Mouse (Mus musculus) lung, embryonic 16.5 days (tissue): ENCODE measurements around the gene Zfp524. TPM values are rescaled to one million over a fixed set of nuclear protein-coding genes. Genes with fewer than 3 reads are reported as not detected.
A peak's percentile ranks its signal among the peaks of the same experiment; 100 is the strongest.

Experiments used
- ATAC-seq: fragments of 200-750 bp; cut with Nextera tagmentation; 2 replicates; pipeline ENCODE4 v1.8.0; 2017; ENCODE audit warnings: low read depth, mild to moderate bottlenecking, moderate library complexity
- H3K27ac ChIP-seq: fragments of 300-500 bp; sonication (generic); 2 replicates; pipeline ENCODE4 v1.5.1; 2014; ENCODE audit warnings: mild to moderate bottlenecking, control low read depth, low read length
- H3K27me3 ChIP-seq: fragments of 300-500 bp; sonication (generic); 2 replicates; pipeline ENCODE4 v1.6.1; 2014; ENCODE audit warnings: low read depth, low read length, mixed read lengths; ENCODE audit not compliant: control insufficient read depth, insufficient read depth
- H3K36me3 ChIP-seq: fragments of 300-500 bp; sonication (generic); 2 replicates; pipeline ENCODE4 v1.6.1; 2014; ENCODE audit warnings: low read length; ENCODE audit not compliant: control insufficient read depth, insufficient read depth
- H3K4me1 ChIP-seq: fragments of 300-500 bp; sonication (generic); replicated peaks from 2 replicates; pipeline ENCODE4 v1.6.1; 2014; ENCODE audit warnings: low read length, mixed read lengths; ENCODE audit not compliant: control insufficient read depth, insufficient read depth
- H3K4me2 ChIP-seq: fragments of 300-500 bp; sonication (generic); 2 replicates; pipeline ENCODE4 v1.6.1; 2014; ENCODE audit warnings: low read depth, low read length, control low read depth
- H3K4me3 ChIP-seq: fragments of 300-500 bp; sonication (generic); 2 replicates; pipeline ENCODE4 v1.5.1; 2014; ENCODE audit warnings: mild to moderate bottlenecking, low read length, control low read depth
- H3K9ac ChIP-seq: fragments of 300-500 bp; sonication (generic); 2 replicates; pipeline ENCODE4 v1.6.1; 2014; ENCODE audit warnings: low read length, control low read depth
- H3K9me3 ChIP-seq: fragments of 300-500 bp; sonication (generic); 2 replicates; pipeline ENCODE4 v1.6.1; 2016; ENCODE audit warnings: low read length; ENCODE audit not compliant: control insufficient read depth
- whole genome bisulfite sequencing: fragments of 180-500 bp; shearing (Covaris S2); extraction: QIAGEN DNeasy Blood & Tissue Kit; methylation state at CpG from one replicate; pipeline ENCODE4 v1.1.7; 2014; 5-methylcytosine and 5-hydroxymethylcytosine counted together
- polyA plus RNA-seq: library from polyadenylated mRNA; unstranded; fragments of >200 nt; fragmentation: Nextera tagmentation; extraction: Ambion mirVana; gene quantifications from 2 replicates; pipeline ENCODE4 v1.2.1, GENCODE M21; 2015

Gene Zfp524
- polyA plus RNA-seq, 1 experiment from 2014 or later = 19.3 TPM

DNA sequence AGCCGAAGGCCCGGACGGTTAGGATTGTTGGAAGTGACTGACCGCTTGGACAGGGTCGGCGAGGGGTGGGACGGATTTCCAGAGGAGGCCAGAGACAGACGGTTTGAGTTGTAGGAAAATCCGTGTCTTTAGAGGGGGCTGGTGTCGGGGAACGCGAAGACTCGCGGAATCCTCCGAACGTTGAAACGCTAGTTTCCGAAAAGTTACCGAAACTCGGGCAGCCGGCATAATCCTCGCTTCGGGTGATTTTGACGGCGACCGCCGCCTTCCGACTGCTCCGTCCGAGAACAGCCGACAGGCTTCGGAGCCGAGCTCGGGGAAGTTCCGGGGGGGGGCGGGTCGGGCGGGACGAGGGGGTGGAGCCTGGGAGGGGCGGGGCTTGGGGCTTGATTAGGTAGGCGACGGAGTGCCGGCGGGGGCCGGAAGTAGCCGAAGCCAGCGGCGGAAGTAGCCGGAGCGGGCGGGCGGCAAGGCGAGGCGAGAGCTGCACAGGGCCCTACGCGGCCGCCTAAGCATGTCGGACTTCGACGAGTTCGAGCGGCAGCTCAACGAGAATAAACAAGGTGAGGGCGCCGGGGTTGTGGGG lies 47.7 kb downstream of the Zfp524 start, which contains the start of gene U2af2:
Gene U2af2, plus strand, starts transcription at position 370 of the 586 bp plus-strand sequence.
- Histone ChIP-seq H3K27me3 (peaks cover 18% of the 10 kb centered on the region), H3K9ac (peak within 1 kb of the TSS; percentile 96), H3K4me3 (peak within 1 kb of the TSS; percentile 85), H3K36me3 (0 out of 2 replicates have a peak, but pooled peaks cover 3% of the 10 kb centered on the region), H3K4me1 (peaks cover 26% of the 10 kb centered on the region), H3K9me3 (no peaks in the 10 kb centered on the region), H3K4me2 (peak within 1 kb of the TSS; percentile 92), H3K27ac (peak within 1 kb of the TSS; percentile 100)
- peak; percentile 82 for ATAC-seq
- WGBS = under 1% methylated on average over 60 of the region's 65 CpGs

DNA sequence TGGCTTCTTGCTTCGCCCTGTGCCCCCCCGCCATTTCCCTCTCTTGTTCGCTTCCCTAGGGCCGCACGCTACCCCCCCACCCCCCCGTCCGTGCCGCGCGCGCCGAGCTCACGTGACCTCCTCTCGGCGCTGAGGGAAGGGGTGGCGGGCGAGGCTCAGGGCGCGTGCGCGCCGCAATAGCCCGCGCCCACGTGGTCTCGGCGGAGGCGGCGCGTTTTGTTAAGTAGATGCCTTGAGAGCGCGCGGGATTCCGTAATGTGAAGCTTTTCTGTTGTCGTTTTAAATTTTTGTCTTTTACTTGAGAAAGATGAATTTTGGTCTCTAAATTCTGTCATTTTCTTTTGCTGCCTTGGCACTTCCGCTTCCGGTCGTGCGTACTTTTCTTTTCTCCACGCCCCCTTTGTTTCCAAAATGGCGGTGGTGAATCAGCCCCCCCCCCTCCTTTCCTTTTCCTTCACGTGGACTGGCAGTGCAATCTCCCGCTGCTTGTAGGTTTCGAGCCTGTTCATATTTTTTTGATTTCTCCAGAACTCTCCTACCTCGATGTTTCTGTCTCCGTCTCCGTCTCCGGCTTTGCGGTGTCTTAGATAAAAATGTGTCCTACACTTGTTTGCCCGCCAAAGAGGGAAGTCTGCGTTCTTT lies 48.3 kb downstream of the Zfp524 start:
- Histone ChIP-seq H3K4me1 (peaks cover 24% of the 10 kb centered on the region), H3K27me3 (peaks cover 12% of the 10 kb centered on the region), H3K9me3 (no peaks in the 10 kb centered on the region), H3K36me3 (peaks cover 7% of the 10 kb centered on the region; the same call in 1 of the 2 replicates), H3K4me2 (peak overlapping the region; percentile 74), H3K4me3 (peak overlapping the region; percentile 85), H3K9ac (peak overlapping the region; percentile 96), H3K27ac (peak overlapping the region; percentile 100)
- under 1% methylated on average over 46 of the region's 51 CpGs for WGBS
- peak; percentile 54 for ATAC-seq

GRCm38 (mm10) chr7:5064886-5065285 lies 50.7 kb downstream of the Zfp524 start:
- H3K36me3 ChIP-seq = peaks cover 25% of the 10 kb centered on the region
- H3K4me3 ChIP-seq = no peak overlapping the region
- H3K9ac ChIP-seq = no peak overlapping the region
- no peak for ATAC-seq
- H3K4me1 ChIP-seq = peaks cover 22% of the 10 kb centered on the region
- H3K27me3 ChIP-seq = no peaks in the 10 kb centered on the region
- WGBS = 86% methylated on average over 6 of the region's 6 CpGs
- H3K9me3 ChIP-seq = no peaks in the 10 kb centered on the region
- no peak overlapping the region for H3K4me2 ChIP-seq
- no peak overlapping the region for H3K27ac ChIP-seq

Other genes with a start within 250 kb of the Zfp524 start
- gene Fam71e2, start 243.1 kb upstream of the Zfp524 start, polyA plus RNA-seq = not detected in 2 replicates
- 0.18 and 0.19 TPM in 2 replicates for gene Il11, start 231.6 kb upstream of the Zfp524 start, polyA plus RNA-seq
- gene Tmem190, start 231.5 kb upstream of the Zfp524 start, polyA plus RNA-seq = 0.34 and 0.48 TPM in 2 replicates
- 14.7 and 17.9 TPM in 2 replicates for gene Tmem238, start 224.8 kb upstream of the Zfp524 start, polyA plus RNA-seq
- 337 and 342 TPM in 2 replicates for gene Rpl28, start 221.5 kb upstream of the Zfp524 start, polyA plus RNA-seq
- 355 and 372 TPM in 2 replicates for gene Ube2s, start 201.8 kb upstream of the Zfp524 start, polyA plus RNA-seq
- gene Shisa7, start 169.7 kb upstream of the Zfp524 start, polyA plus RNA-seq = 0.99 and 1.2 TPM in 2 replicates
- gene Isoc2b, start 144.2 kb upstream of the Zfp524 start, polyA plus RNA-seq = 14.1 and 15.7 TPM in 2 replicates
- gene Isoc2a, start 137.3 kb upstream of the Zfp524 start, polyA plus RNA-seq = 0.87 and 1.3 TPM in 2 replicates
- gene Gm36210, start 107.9 kb upstream of the Zfp524 start, polyA plus RNA-seq = 0.21 TPM in 1 of 2 replicates, not detected in the other
- 3.4 and 3.7 TPM in 2 replicates for gene Zfp628, start 99.2 kb upstream of the Zfp524 start, polyA plus RNA-seq
- 2.5 and 2.7 TPM in 2 replicates for gene Nat14, start 92.4 kb upstream of the Zfp524 start, polyA plus RNA-seq
- gene Ssc5d, start 88.6 kb upstream of the Zfp524 start, polyA plus RNA-seq = 2.1 and 2.4 TPM in 2 replicates
- gene Sbk2, start 50.0 kb upstream of the Zfp524 start, polyA plus RNA-seq = 0.85 and 1.0 TPM in 2 replicates
- gene Sbk3, start 43.2 kb upstream of the Zfp524 start, polyA plus RNA-seq = 0.72 and 1.0 TPM in 2 replicates
- 32.3 and 35.0 TPM in 2 replicates for gene Zfp579, start 18.3 kb upstream of the Zfp524 start, polyA plus RNA-seq
- gene Fiz1, start 282 bp downstream of the Zfp524 start, polyA plus RNA-seq = 33.1 and 34.5 TPM in 2 replicates
- gene Gm44973, start 1.1 kb downstream of the Zfp524 start, polyA plus RNA-seq = 1.2 and 1.3 TPM in 2 replicates
- gene Zfp865, start 6.0 kb downstream of the Zfp524 start, polyA plus RNA-seq = 5.5 and 5.7 TPM in 2 replicates
- gene Ccdc106, start 6.1 kb downstream of the Zfp524 start, polyA plus RNA-seq = 5.3 and 5.5 TPM in 2 replicates
- gene 4632433K11Rik, start 19.7 kb downstream of the Zfp524 start, polyA plus RNA-seq = not detected in 2 replicates
- 4.9 and 7.0 TPM in 2 replicates for gene Zfp784, start 24.0 kb downstream of the Zfp524 start, polyA plus RNA-seq
- gene Zfp580, start 37.1 kb downstream of the Zfp524 start, polyA plus RNA-seq = 26.7 and 27.0 TPM in 2 replicates
- 109 and 110 TPM in 2 replicates for gene U2af2, start 47.7 kb downstream of the Zfp524 start, polyA plus RNA-seq
- 53.8 and 54.8 TPM in 2 replicates for gene Epn1, start 65.8 kb downstream of the Zfp524 start, polyA plus RNA-seq
- gene Rfpl4, start 102.5 kb downstream of the Zfp524 start, polyA plus RNA-seq = not detected in 2 replicates
- 0.43 and 0.51 TPM in 2 replicates for gene Rasl2-9, start 111.5 kb downstream of the Zfp524 start, polyA plus RNA-seq
- not detected in 2 replicates for gene Vmn1r55, start 135.3 kb downstream of the Zfp524 start, polyA plus RNA-seq
- not detected in 2 replicates for gene Vmn1r56, start 182.3 kb downstream of the Zfp524 start, polyA plus RNA-seq
- gene Vmn1r57, start 204.1 kb downstream of the Zfp524 start, polyA plus RNA-seq = not detected in 2 replicates